Mouse (Mus musculus) forebrain, embryonic 12.5 days (tissue): Measurements from ENCODE around the gene Rnf111. TPM values are rescaled to one million over a fixed set of nuclear protein-coding genes. Genes with fewer than 3 reads are reported as not detected.
"Not testable (repeated sequence)": the region's sequence is repeated elsewhere in the genome, so short reads cannot be mapped to it uniquely, and the experiment has no call there.

ENCODE experiments used
- ATAC-seq: fragments of 200-750 bp; cut with Nextera tagmentation; 2 replicates; pipeline ENCODE4 v1.8.0; 2017; ENCODE audit warnings: moderate TSS enrichment; ENCODE audit not compliant: low FRiP score
- H3K27ac ChIP-seq: fragments of 300-500 bp; sonication (generic); 2 replicates; pipeline ENCODE4 v1.5.1; 2016; ENCODE audit warnings: mild to moderate bottlenecking
- H3K27me3 ChIP-seq: fragments of 300-500 bp; sonication (generic); 2 replicates; pipeline ENCODE4 v1.6.1; 2016; ENCODE audit warnings: mild to moderate bottlenecking
- H3K36me3 ChIP-seq: fragments of 300-500 bp; sonication (generic); replicated peaks from 2 replicates; pipeline ENCODE4 v1.6.1; 2016; ENCODE audit warnings: mild to moderate bottlenecking
- H3K4me1 ChIP-seq: fragments of 300-500 bp; sonication (generic); 2 replicates; pipeline ENCODE4 v1.6.1; 2016
- H3K4me2 ChIP-seq: fragments of 300-500 bp; sonication (generic); 2 replicates; pipeline ENCODE4 v1.6.1; 2016; ENCODE audit warnings: mild to moderate bottlenecking, moderate library complexity
- H3K4me3 ChIP-seq: fragments of 300-500 bp; sonication (generic); replicated peaks from 2 replicates; pipeline ENCODE4 v1.5.1; 2016; ENCODE audit warnings: mild to moderate bottlenecking
- H3K9ac ChIP-seq: fragments of 300-500 bp; sonication (generic); 2 replicates; pipeline ENCODE4 v1.6.1; 2016; ENCODE audit warnings: mild to moderate bottlenecking
- H3K9me3 ChIP-seq: fragments of 300-500 bp; sonication (generic); 2 replicates; pipeline ENCODE4 v1.6.1; 2016
- WGBS: fragments of 180-500 bp; shearing (Covaris S2); methylation state at CpG from one replicate; pipeline ENCODE4 v1.1.7; 2016; 5-methylcytosine and 5-hydroxymethylcytosine counted together
- polyA plus RNA-seq: library from polyadenylated mRNA; unstranded; fragments of >200 nt; fragmentation: Nextera tagmentation; extraction: Ambion mirVana; gene quantifications from 2 replicates; pipeline ENCODE4 v1.2.1, GENCODE M21; 2016

The Rnf111 gene
- 43.0 and 45.8 TPM in 2 replicates for polyA plus RNA-seq

- no peaks in the 10 kb centered on the region for H3K27me3 ChIP-seq
- under 1% methylated on average over 40 of the region's 45 CpGs for WGBS
- H3K9me3 ChIP-seq, result no peaks in the 10 kb centered on the region
- H3K4me2 ChIP-seq, result peak within 1 kb of the TSS; percentile 61
- H3K36me3 ChIP-seq, result peaks cover 7% of the 10 kb centered on the region; the same call in 1 of the 2 replicates
- H3K4me3 ChIP-seq, result peak within 1 kb of the TSS; percentile 97
- peaks cover 14% of the 10 kb centered on the region for H3K4me1 ChIP-seq
- ATAC-seq, result peak; percentile 95
- H3K27ac ChIP-seq, result peak within 1 kb of the TSS; percentile 99
- H3K9ac ChIP-seq, result peak within 1 kb of the TSS; percentile 97
Observed at GRCm38 (mm10) chr9:70503626-70504041, at the start of gene Rnf111. Gene Rnf111, minus strand, starts transcription at chr9:70503725.

GRCm38 (mm10) chr9:70552233-70552632 is 48.7 kb upstream of the Rnf111 start:
- not testable (repeated sequence) for H3K4me1 ChIP-seq, ATAC-seq, H3K27ac ChIP-seq, H3K27me3 ChIP-seq, H3K4me2 ChIP-seq, H3K4me3 ChIP-seq, H3K9ac ChIP-seq
- peaks cover 20% of the 10 kb centered on the region for H3K36me3 ChIP-seq
- 93% methylated on average over 2 of the region's 2 CpGs for whole genome bisulfite sequencing
- H3K9me3 ChIP-seq, result peaks cover 11% of the 10 kb centered on the region

- Histone ChIP-seq H3K4me3 (no peak overlapping the region), H3K9ac (no peak overlapping the region), H3K36me3 (peaks cover 20% of the 10 kb centered on the region), H3K4me2 (no peak overlapping the region), H3K27ac (no peak overlapping the region), H3K9me3 (peaks cover 11% of the 10 kb centered on the region), H3K27me3 (no peaks in the 10 kb centered on the region), H3K4me1 (peaks cover 4% of the 10 kb centered on the region; the same call in 1 of the 2 replicates)
- 94% methylated on average over 1 of the region's 1 CpGs for WGBS
- no peak for ATAC-seq
Observed at GRCm38 (mm10) chr9:70551524-70551923, 48.0 kb upstream of the Rnf111 start.

- H3K36me3 ChIP-seq, result peaks cover 19% of the 10 kb centered on the region
- peaks cover 7% of the 10 kb centered on the region for H3K9me3 ChIP-seq
- no peaks in the 10 kb centered on the region for H3K27me3 ChIP-seq
- no peak overlapping the region for H3K27ac ChIP-seq
- 86% methylated on average over 4 of the region's 4 CpGs for WGBS
- no peak for ATAC-seq
- H3K4me1 ChIP-seq, result peaks cover 13% of the 10 kb centered on the region
- no peak overlapping the region for H3K9ac ChIP-seq
- no peak overlapping the region for H3K4me2 ChIP-seq
- H3K4me3 ChIP-seq, result no peak overlapping the region
Observed at GRCm38 (mm10) chr9:70548304-70548703, 44.8 kb upstream of the Rnf111 start.

- not testable (repeated sequence) for H3K27me3 ChIP-seq, H3K9ac ChIP-seq, H3K36me3 ChIP-seq, ATAC-seq, H3K4me2 ChIP-seq, H3K4me3 ChIP-seq, H3K27ac ChIP-seq, H3K9me3 ChIP-seq
- WGBS, result 93% methylated on average over 2 of the region's 3 CpGs
- H3K4me1 ChIP-seq, result peaks cover 18% of the 10 kb centered on the region
Observed at GRCm38 (mm10) chr9:70546576-70546975, 43.1 kb upstream of the Rnf111 start.

GRCm38 (mm10) chr9:70544831-70545230 is 41.3 kb upstream of the Rnf111 start:
- 82% methylated on average over 1 of the region's 1 CpGs for WGBS

GRCm38 (mm10) chr9:70543985-70544384 is 40.5 kb upstream of the Rnf111 start:
- peak overlapping the region; percentile 83 for H3K4me2 ChIP-seq
- H3K36me3 ChIP-seq, result peaks cover 2% of the 10 kb centered on the region; the same call in 1 of the 2 replicates
- no peaks in the 10 kb centered on the region for H3K9me3 ChIP-seq
- no peak overlapping the region for H3K27ac ChIP-seq
- H3K4me1 ChIP-seq, result peaks cover 20% of the 10 kb centered on the region
- WGBS, result 73% methylated on average over 5 of the region's 5 CpGs
- H3K4me3 ChIP-seq, result peak overlapping the region; percentile 97
- no peak for ATAC-seq
- H3K27me3 ChIP-seq, result no peaks in the 10 kb centered on the region
- H3K9ac ChIP-seq, result peak overlapping the region; percentile 42; the same call in 1 of the 2 replicates

More at GRCm38 (mm10) chr9:70544831-70545230, 41.3 kb upstream of the Rnf111 start:
- Histone ChIP-seq H3K4me2 (no peak overlapping the region), H3K27me3 (no peaks in the 10 kb centered on the region), H3K4me1 (peaks cover 20% of the 10 kb centered on the region), H3K9me3 (no peaks in the 10 kb centered on the region), H3K27ac (no peak overlapping the region), H3K9ac (no peak overlapping the region), H3K36me3 (peaks cover 2% of the 10 kb centered on the region; the same call in 1 of the 2 replicates), H3K4me3 (no peak overlapping the region)
- ATAC-seq, result no peak

- H3K27ac ChIP-seq, result peak overlapping the region; percentile 99
- H3K4me1 ChIP-seq, result peaks cover 20% of the 10 kb centered on the region
- under 1% methylated on average over 63 of the region's 64 CpGs for WGBS
- H3K4me3 ChIP-seq, result peak overlapping the region; percentile 97
- peak overlapping the region; percentile 83 for H3K4me2 ChIP-seq
- H3K27me3 ChIP-seq, result no peaks in the 10 kb centered on the region
- peak; percentile 69 for ATAC-seq
- peaks cover 2% of the 10 kb centered on the region; the same call in 1 of the 2 replicates for H3K36me3 ChIP-seq
- peak overlapping the region; percentile 95 for H3K9ac ChIP-seq
- no peaks in the 10 kb centered on the region for H3K9me3 ChIP-seq
Observed at GRCm38 (mm10) chr9:70543048-70543880, 39.7 kb upstream of the Rnf111 start.

- WGBS, result under 1% methylated on average over 74 of the region's 75 CpGs
- H3K36me3 ChIP-seq, result peaks cover 2% of the 10 kb centered on the region; the same call in 1 of the 2 replicates
Observed at GRCm38 (mm10) chr9:70542305-70543041, 38.9 kb upstream of the Rnf111 start, which contains the start of gene Sltm. Gene Sltm, plus strand, starts transcription at chr9:70542754.

GRCm38 (mm10) chr9:70541584-70541983 is 38.1 kb upstream of the Rnf111 start:
- no peaks in the 10 kb centered on the region for H3K27me3 ChIP-seq
- H3K9ac ChIP-seq, result peak overlapping the region; percentile 95
- H3K4me1 ChIP-seq, result peaks cover 17% of the 10 kb centered on the region
- H3K27ac ChIP-seq, result no peak overlapping the region
- H3K36me3 ChIP-seq, result 0 out of 2 replicates have a peak, but pooled peaks cover 2% of the 10 kb centered on the region
- ATAC-seq, result no peak
- WGBS, result 8% methylated on average over 6 of the region's 6 CpGs
- peak overlapping the region; percentile 97 for H3K4me3 ChIP-seq
- H3K4me2 ChIP-seq, result peak overlapping the region; percentile 83
- no peaks in the 10 kb centered on the region for H3K9me3 ChIP-seq

More at GRCm38 (mm10) chr9:70542305-70543041, 38.9 kb upstream of the Rnf111 start, which contains the start of gene Sltm:
- Histone ChIP-seq H3K4me1 (peaks cover 20% of the 10 kb centered on the region), H3K27ac (peak within 1 kb of the TSS; percentile 99), H3K9me3 (no peaks in the 10 kb centered on the region), H3K27me3 (no peaks in the 10 kb centered on the region), H3K4me2 (peak within 1 kb of the TSS; percentile 83), H3K9ac (peak within 1 kb of the TSS; percentile 95), H3K4me3 (peak within 1 kb of the TSS; percentile 97)
- ATAC-seq, result peak; percentile 96

GRCm38 (mm10) chr9:70533328-70533727 is 29.8 kb upstream of the Rnf111 start:
- Histone ChIP-seq H3K27ac (no peak overlapping the region), H3K9ac (no peak overlapping the region), H3K4me2 (no peak overlapping the region), H3K9me3 (no peaks in the 10 kb centered on the region), H3K36me3 (no peaks in the 10 kb centered on the region), H3K4me1 (no peaks in the 10 kb centered on the region), H3K4me3 (no peak overlapping the region), H3K27me3 (no peaks in the 10 kb centered on the region)
- WGBS, result 88% methylated on average over 3 of the region's 3 CpGs
- no peak for ATAC-seq

- H3K27ac ChIP-seq, result no peak overlapping the region
- ATAC-seq, result no peak
- H3K4me3 ChIP-seq, result no peak overlapping the region
- no peak overlapping the region for H3K4me2 ChIP-seq
- WGBS, result 90% methylated on average over 7 of the region's 7 CpGs
- no peaks in the 10 kb centered on the region for H3K4me1 ChIP-seq
- H3K9me3 ChIP-seq, result no peaks in the 10 kb centered on the region
- no peaks in the 10 kb centered on the region for H3K36me3 ChIP-seq
- H3K27me3 ChIP-seq, result no peaks in the 10 kb centered on the region
- H3K9ac ChIP-seq, result no peak overlapping the region
Observed at GRCm38 (mm10) chr9:70524366-70524765, 20.8 kb upstream of the Rnf111 start.
